Mouse (Mus musculus) ES-Bruce4 (cell line): Measurements from ENCODE around the gene Rin3.

Experiments
- CTCF ChIP-seq: IDR thresholded peaks from one replicate; pipeline ENCODE4 v1.8.1; 2011; ENCODE audit warnings: low read depth, low read length
- EP300 ChIP-seq: IDR thresholded peaks from 2 replicates; pipeline ENCODE4 v1.6.1; 2011; ENCODE audit warnings: low read depth, low read length; ENCODE audit not compliant: insufficient read depth
- POLR2A ChIP-seq: IDR thresholded peaks from one replicate; pipeline ENCODE4 v1.8.1; 2011; ENCODE audit warnings: low read length; ENCODE audit not compliant: insufficient read depth

- TF ChIP-seq POLR2A (no peak), CTCF (no peak), EP300 (no peak)
Observed at GRCm38 (mm10) chr12:102394496-102394895, 111.6 kb downstream of the Rin3 start.
